ENCODE assay signal across 20 mouse cellular contexts in the genomic region with DNA sequence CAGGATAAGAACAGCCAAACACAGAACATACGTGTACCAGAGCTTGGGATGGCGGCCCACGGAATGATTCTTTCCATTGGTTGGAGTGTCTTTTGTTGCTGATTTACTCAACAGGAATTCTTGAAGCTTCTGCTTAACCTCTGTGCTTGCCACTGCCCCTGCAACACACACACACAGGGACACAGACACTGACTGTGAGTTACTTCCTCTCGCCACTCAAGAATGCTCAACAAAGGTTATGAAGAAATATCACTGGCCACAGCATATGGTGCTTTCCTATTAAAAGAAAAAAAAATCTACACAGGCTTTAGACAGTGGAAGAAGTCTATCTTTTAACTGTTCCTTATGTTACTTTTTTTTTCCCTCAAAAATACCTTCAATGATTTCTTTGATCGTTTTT.
DNase-seq lines count a peak whose midpoint lies in the region; ATAC-seq and TF ChIP-seq lines count a peak whose summit lies in the region.
"Had no signal": no experiment of that assay in that cellular context is flagged by ENCODE, and none has a peak within 500 bp of the region (broad histone marks: within the 10 kb centered on the region; RNA-seq: fewer than 3 reads in every experiment).

No protein-coding gene starts in this region.

- ATAC-seq in lung, postnatal 0 days = no peak
- no peak for ATAC-seq in embryonic facial prominence, embryonic 12.5 days (ENCODE audit: insufficient number of reproducible peaks, insufficient read depth, low FRiP score, low TSS enrichment)
- no peak for ATAC-seq in forebrain, embryonic 12.5 days (ENCODE audit: low FRiP score)
- no peak for ATAC-seq in midbrain, embryonic 13.5 days

- no peaks in the 10 kb centered on the region for H3K9me3 ChIP-seq in lung, postnatal 0 days (ENCODE audit: low read length)
- no peaks in the 10 kb centered on the region for H3K9me3 ChIP-seq in embryonic facial prominence, embryonic 12.5 days
- no peaks in the 10 kb centered on the region for H3K9me3 ChIP-seq in forebrain, embryonic 12.5 days
- H3K9me3 ChIP-seq in midbrain, embryonic 13.5 days = no peaks in the 10 kb centered on the region
- H3K9me3 ChIP-seq: heart, embryonic 10.5 days; heart, embryonic 15.5 days; limb, embryonic 15.5 days; liver, embryonic 13.5 days; neural tube, embryonic 15.5 days had no signal

- peak; percentile 20 for DNase-seq in lung, postnatal 0 days (ENCODE audit: low spot score)
- no peak for DNase-seq in lung, adult 2 months
- peak; percentile 7 for DNase-seq in lung, postnatal 25 days (ENCODE audit: low spot score)
- DNase-seq in urinary bladder, postnatal 10 days (ENCODE audit: low spot score) = no peak
- no peak for DNase-seq in thymus, postnatal 4 days
- DNase-seq: cerebellum, adult 8-10 months; cerebellum, postnatal 36 days; gastrocnemius, postnatal 14 days; heart, adult 11 months; left cerebral cortex, postnatal 4 days; liver, embryonic 13.5 days; right cerebral cortex, postnatal 14 days had no signal

- no peak for TF ChIP-seq CTCF in lung, postnatal 0 days (IDR thresholded peaks at IDR 0.05)
- TF ChIP-seq CTCF in lung, adult 2 months (IDR thresholded peaks at IDR 0.05; ENCODE audit: insufficient read depth, low read length) = no peak

- no peak for TF ChIP-seq POLR2A in lung, adult 2 months (IDR thresholded peaks at IDR 0.05; ENCODE audit: borderline replicate concordance, extremely low read depth, low read depth, low read length)

- no peak for TF ChIP-seq EP300 in lung, postnatal 0 days (IDR thresholded peaks at IDR 0.05)

- H3K9ac ChIP-seq in lung, postnatal 0 days (replicated peaks; ENCODE audit: low read depth) = no peak overlapping the region
- H3K9ac ChIP-seq in embryonic facial prominence, embryonic 12.5 days = no peak overlapping the region
- no peak overlapping the region for H3K9ac ChIP-seq in forebrain, embryonic 12.5 days
- H3K9ac ChIP-seq in midbrain, embryonic 13.5 days (replicated peaks) = no peak overlapping the region
- H3K9ac ChIP-seq: heart, embryonic 15.5 days; limb, embryonic 15.5 days; liver, embryonic 13.5 days; neural tube, embryonic 15.5 days had no signal

- no peaks in the 10 kb centered on the region for H3K27me3 ChIP-seq in lung, postnatal 0 days (replicated peaks; ENCODE audit: insufficient read depth, low read length)
- no peaks in the 10 kb centered on the region for H3K27me3 ChIP-seq in embryonic facial prominence, embryonic 12.5 days
- no peaks in the 10 kb centered on the region for H3K27me3 ChIP-seq in forebrain, embryonic 12.5 days
- no peaks in the 10 kb centered on the region for H3K27me3 ChIP-seq in midbrain, embryonic 13.5 days
- H3K27me3 ChIP-seq: heart, embryonic 15.5 days; limb, embryonic 15.5 days; liver, embryonic 13.5 days; neural tube, embryonic 15.5 days had no signal

- no peak overlapping the region for H3K4me2 ChIP-seq in lung, postnatal 0 days (replicated peaks; ENCODE audit: low read depth, low read length)
- H3K4me2 ChIP-seq in embryonic facial prominence, embryonic 12.5 days (replicated peaks) = no peak overlapping the region
- H3K4me2 ChIP-seq in forebrain, embryonic 12.5 days = no peak overlapping the region
- no peak overlapping the region for H3K4me2 ChIP-seq in midbrain, embryonic 13.5 days (replicated peaks)
- H3K4me2 ChIP-seq: heart, embryonic 15.5 days; limb, embryonic 15.5 days; liver, embryonic 13.5 days; neural tube, embryonic 15.5 days had no signal

- no peak overlapping the region for H3K4me3 ChIP-seq in lung, postnatal 0 days (ENCODE audit: low read depth, low read length)
- no peak overlapping the region for H3K4me3 ChIP-seq in lung, adult 2 months (replicated peaks; ENCODE audit: extremely low read depth, low read depth, low read length)
- H3K4me3 ChIP-seq in embryonic facial prominence, embryonic 12.5 days = no peak overlapping the region
- H3K4me3 ChIP-seq in forebrain, embryonic 12.5 days (replicated peaks) = no peak overlapping the region
- no peak overlapping the region for H3K4me3 ChIP-seq in midbrain, embryonic 13.5 days (replicated peaks)
- H3K4me3 ChIP-seq: heart, embryonic 10.5 days; heart, embryonic 15.5 days; limb, embryonic 15.5 days; liver, embryonic 13.5 days; neural tube, embryonic 15.5 days had no signal

- no peaks in the 10 kb centered on the region for H3K4me1 ChIP-seq in lung, postnatal 0 days (ENCODE audit: insufficient read depth, low read depth, low read length)
- H3K4me1 ChIP-seq in lung, adult 2 months (ENCODE audit: control insufficient read depth, insufficient read depth, low read length) = no peaks in the 10 kb centered on the region
- H3K4me1 ChIP-seq in embryonic facial prominence, embryonic 12.5 days = peaks cover 4% of the 10 kb centered on the region; the same call in 1 of the 2 replicates
- H3K4me1 ChIP-seq in forebrain, embryonic 12.5 days = no peaks in the 10 kb centered on the region
- H3K4me1 ChIP-seq in midbrain, embryonic 13.5 days (replicated peaks) = no peaks in the 10 kb centered on the region
- H3K4me1 ChIP-seq: limb, embryonic 15.5 days; liver, embryonic 13.5 days; neural tube, embryonic 15.5 days had no signal

- H3K36me3 ChIP-seq in lung, postnatal 0 days (ENCODE audit: insufficient read depth, low read length) = no peaks in the 10 kb centered on the region
- H3K36me3 ChIP-seq in embryonic facial prominence, embryonic 12.5 days = no peaks in the 10 kb centered on the region
- no peaks in the 10 kb centered on the region for H3K36me3 ChIP-seq in forebrain, embryonic 12.5 days (replicated peaks)
- no peaks in the 10 kb centered on the region for H3K36me3 ChIP-seq in midbrain, embryonic 13.5 days
- H3K36me3 ChIP-seq: limb, embryonic 15.5 days; liver, embryonic 13.5 days; neural tube, embryonic 15.5 days had no signal

- H3K27ac ChIP-seq in lung, postnatal 0 days (ENCODE audit: low read length) = no peak overlapping the region
- H3K27ac ChIP-seq in embryonic facial prominence, embryonic 12.5 days = peak overlapping the region; percentile 61
- no peak overlapping the region for H3K27ac ChIP-seq in forebrain, embryonic 12.5 days
- H3K27ac ChIP-seq in midbrain, embryonic 13.5 days = no peak overlapping the region
- H3K27ac ChIP-seq: heart, embryonic 10.5 days; heart, embryonic 15.5 days; kidney, postnatal 0 days; limb, embryonic 15.5 days; liver, embryonic 13.5 days; neural tube, embryonic 15.5 days had no signal

- WGBS in lung, postnatal 0 days = 84% methylated on average over 5 of the region's 5 CpGs
- 88% methylated on average over 5 of the region's 5 CpGs for WGBS in lung, adult 2 months
- 47% methylated on average over 5 of the region's 5 CpGs for WGBS in embryonic facial prominence, embryonic 12.5 days
- WGBS in forebrain, embryonic 12.5 days = 77% methylated on average over 5 of the region's 5 CpGs
- WGBS in midbrain, embryonic 13.5 days = 90% methylated on average over 5 of the region's 5 CpGs

Comparison
In these comparisons a context has a peak if more than half of its experiments do, and no peak if none do; other contexts are left out.
1. DNase-seq: peak in lung, postnatal 0 days (single experiment) and lung, postnatal 25 days (single experiment); none in lung, adult 2 months (single experiment), urinary bladder, postnatal 10 days (single experiment) and thymus, postnatal 4 days (single experiment).